Mouse (Mus musculus) intestine, embryonic 14.5 days (tissue): ENCODE measurements around the gene Kdm7a. TPM values are rescaled to one million over a fixed set of nuclear protein-coding genes. Genes with fewer than 3 reads are reported as not detected.

Source experiments
- ATAC-seq: fragments of 200-750 bp; cut with Nextera tagmentation; replicated peaks from 2 replicates; pipeline ENCODE4 v1.8.0; 2017; ENCODE audit warnings: low read depth, moderate number of reproducible peaks, moderate TSS enrichment, moderate library complexity; ENCODE audit not compliant: low FRiP score, low TSS enrichment
- DNase-seq: peaks from one replicate; pipeline ENCODE4 v3.0.0-alpha.2; 2018; ENCODE audit warnings: low spot score
- H3K27ac ChIP-seq: fragments of 300-500 bp; sonication (generic); 2 replicates; pipeline ENCODE4 v1.5.1; 2014; ENCODE audit warnings: low read depth, mild to moderate bottlenecking, control low read depth
- H3K27me3 ChIP-seq: fragments of 300-500 bp; sonication (generic); replicated peaks from 2 replicates; pipeline ENCODE4 v1.6.1; 2014; ENCODE audit warnings: low read length, control low read depth; ENCODE audit not compliant: control insufficient read depth, insufficient read depth
- H3K36me3 ChIP-seq: fragments of 300-500 bp; sonication (generic); 2 replicates; pipeline ENCODE4 v1.6.1; 2014; ENCODE audit warnings: low read length, control low read depth; ENCODE audit not compliant: control insufficient read depth, insufficient read depth
- H3K4me1 ChIP-seq: fragments of 300-500 bp; sonication (generic); replicated peaks from 2 replicates; pipeline ENCODE4 v1.6.1; 2014; ENCODE audit warnings: low read length, control low read depth, mixed read lengths; ENCODE audit not compliant: control insufficient read depth, insufficient read depth
- H3K4me2 ChIP-seq: fragments of 300-500 bp; sonication (generic); 2 replicates; pipeline ENCODE4 v1.6.1; 2014; ENCODE audit warnings: low read length
- H3K4me3 ChIP-seq: fragments of 300-500 bp; sonication (generic); 2 replicates; pipeline ENCODE4 v1.5.1; 2014; ENCODE audit warnings: low read depth, low read length, control low read depth, mixed read lengths
- H3K9ac ChIP-seq: fragments of 300-500 bp; sonication (generic); 2 replicates; pipeline ENCODE4 v1.6.1; 2014; ENCODE audit warnings: mild to moderate bottlenecking, low read length
- H3K9me3 ChIP-seq: fragments of 300-500 bp; sonication (generic); 2 replicates; pipeline ENCODE4 v1.6.1; 2016; ENCODE audit warnings: low read length, control low read depth; ENCODE audit not compliant: control insufficient read depth
- WGBS: fragments of 180-500 bp; shearing (Covaris S2); extraction: QIAGEN DNeasy Blood & Tissue Kit; methylation state at CpG from one replicate; pipeline ENCODE4 v1.1.7; 2014; 5-methylcytosine and 5-hydroxymethylcytosine counted together
- polyA plus RNA-seq: library from polyadenylated mRNA; unstranded; fragments of >200 nt; fragmentation: Nextera tagmentation; extraction: Ambion mirVana; gene quantifications from 2 replicates; pipeline ENCODE4 v1.2.1, GENCODE M21; 2014

The Kdm7a gene
- polyA plus RNA-seq, 1 experiment from 2014 or later: 5.7 TPM

GRCm38 (mm10) chr6:39240956-39241355, 34.4 kb upstream of the Kdm7a start:
- WGBS: 87% methylated on average over 3 of the region's 3 CpGs
- Histone ChIP-seq H3K27me3 (no peaks in the 10 kb centered on the region), H3K4me3 (no peak overlapping the region), H3K4me1 (peaks cover 19% of the 10 kb centered on the region), H3K9me3 (no peaks in the 10 kb centered on the region), H3K36me3 (no peaks in the 10 kb centered on the region), H3K4me2 (no peak overlapping the region), H3K27ac (no peak overlapping the region), H3K9ac (no peak overlapping the region)
- ATAC-seq (no peak), DNase-seq (no peak)

GRCm38 (mm10) chr6:39237887-39238286, 31.3 kb upstream of the Kdm7a start:
- Histone ChIP-seq H3K27me3 (no peaks in the 10 kb centered on the region), H3K4me2 (no peak overlapping the region), H3K4me3 (no peak overlapping the region), H3K4me1 (peaks cover 7% of the 10 kb centered on the region), H3K27ac (no peak overlapping the region), H3K36me3 (no peaks in the 10 kb centered on the region), H3K9me3 (no peaks in the 10 kb centered on the region), H3K9ac (no peak overlapping the region)
- DNase-seq (no peak), ATAC-seq (no peak)
- WGBS: 20% methylated on average over 3 of the region's 3 CpGs

GRCm38 (mm10) chr6:39232617-39233016, 26.0 kb upstream of the Kdm7a start:
- H3K36me3 ChIP-seq: no peaks in the 10 kb centered on the region
- H3K27me3 ChIP-seq: no peaks in the 10 kb centered on the region
- ATAC-seq (no peak), DNase-seq (no peak)
- H3K4me2 ChIP-seq: no peak overlapping the region
- H3K9me3 ChIP-seq: no peaks in the 10 kb centered on the region
- no peaks in the 10 kb centered on the region for H3K4me1 ChIP-seq
- H3K9ac ChIP-seq: no peak overlapping the region
- H3K27ac ChIP-seq: no peak overlapping the region
- H3K4me3 ChIP-seq: no peak overlapping the region
- 74% methylated on average over 4 of the region's 4 CpGs for WGBS

GRCm38 (mm10) chr6:39230664-39231063, 24.1 kb upstream of the Kdm7a start:
- Histone ChIP-seq H3K4me1 (no peaks in the 10 kb centered on the region; the same call in 1 of the 2 replicates), H3K27me3 (no peaks in the 10 kb centered on the region), H3K4me3 (no peak overlapping the region), H3K4me2 (no peak overlapping the region), H3K27ac (no peak overlapping the region), H3K9ac (no peak overlapping the region), H3K9me3 (no peaks in the 10 kb centered on the region), H3K36me3 (no peaks in the 10 kb centered on the region)
- no peak for ATAC-seq
- DNase-seq: no peak
- WGBS: 83% methylated on average over 8 of the region's 8 CpGs

GRCm38 (mm10) chr6:39226610-39226955, 20.0 kb upstream of the Kdm7a start:
- Histone ChIP-seq H3K9ac (no peak overlapping the region), H3K4me2 (no peak overlapping the region), H3K4me3 (no peak overlapping the region), H3K4me1 (no peaks in the 10 kb centered on the region; the same call in 1 of the 2 replicates), H3K27me3 (no peaks in the 10 kb centered on the region), H3K27ac (no peak overlapping the region), H3K9me3 (no peaks in the 10 kb centered on the region), H3K36me3 (no peaks in the 10 kb centered on the region)
- ATAC-seq (no peak), DNase-seq (no peak)
- WGBS: 63% methylated on average over 9 of the region's 9 CpGs

- Histone ChIP-seq H3K9ac (no peak overlapping the region), H3K4me1 (no peaks in the 10 kb centered on the region; the same call in 1 of the 2 replicates), H3K27ac (no peak overlapping the region), H3K27me3 (no peaks in the 10 kb centered on the region), H3K36me3 (no peaks in the 10 kb centered on the region), H3K4me3 (no peak overlapping the region), H3K4me2 (no peak overlapping the region; the same call in 1 of the 2 replicates), H3K9me3 (no peaks in the 10 kb centered on the region)
- 32% methylated on average over 7 of the region's 7 CpGs for WGBS
- ATAC-seq (no peak), DNase-seq (no peak)
Measured at GRCm38 (mm10) chr6:39225876-39226609, 19.5 kb upstream of the Kdm7a start.

- H3K4me1 ChIP-seq: no peaks in the 10 kb centered on the region; the same call in 1 of the 2 replicates
- H3K27me3 ChIP-seq: no peaks in the 10 kb centered on the region
- H3K4me3 ChIP-seq: no peak overlapping the region
- no peaks in the 10 kb centered on the region for H3K36me3 ChIP-seq
- 71% methylated on average over 5 of the region's 5 CpGs for WGBS
- H3K9ac ChIP-seq: no peak overlapping the region
- ATAC-seq: no peak
- no peak overlapping the region for H3K27ac ChIP-seq
- no peak for DNase-seq
- H3K4me2 ChIP-seq: no peak overlapping the region
- no peaks in the 10 kb centered on the region for H3K9me3 ChIP-seq
Measured at GRCm38 (mm10) chr6:39223328-39223885, 16.8 kb upstream of the Kdm7a start.

GRCm38 (mm10) chr6:39222487-39222886, 15.9 kb upstream of the Kdm7a start:
- Histone ChIP-seq H3K27me3 (no peaks in the 10 kb centered on the region), H3K4me2 (no peak overlapping the region), H3K4me3 (no peak overlapping the region), H3K27ac (no peak overlapping the region), H3K9ac (no peak overlapping the region), H3K36me3 (no peaks in the 10 kb centered on the region), H3K4me1 (no peaks in the 10 kb centered on the region; the same call in 1 of the 2 replicates), H3K9me3 (no peaks in the 10 kb centered on the region)
- DNase-seq (no peak), ATAC-seq (no peak)
- WGBS: 59% methylated on average over 5 of the region's 5 CpGs

GRCm38 (mm10) chr6:39217961-39218360, 11.4 kb upstream of the Kdm7a start:
- no peaks in the 10 kb centered on the region for H3K9me3 ChIP-seq
- ATAC-seq (no peak), DNase-seq (no peak)
- no peak overlapping the region for H3K27ac ChIP-seq
- no peak overlapping the region for H3K4me2 ChIP-seq
- no peaks in the 10 kb centered on the region for H3K4me1 ChIP-seq
- 91% methylated on average over 2 of the region's 2 CpGs for WGBS
- H3K9ac ChIP-seq: no peak overlapping the region
- no peak overlapping the region for H3K4me3 ChIP-seq
- H3K36me3 ChIP-seq: no peaks in the 10 kb centered on the region
- H3K27me3 ChIP-seq: no peaks in the 10 kb centered on the region
